Mouse (Mus musculus) layer of hippocampus, adult 18-20 months (tissue): ENCODE measurements at regions not wholly inside any gene's neighbourhood (a gene's known extent, or its start where the extent isn't known, plus 50 kb on each side); places are given as distances from the start of the nearest gene placed in this dataset.

Experiments used
- DNase-seq, 2 experiments: peaks; one replicate each; pipeline ENCODE4 v3.0.0; 2022; ENCODE audit warnings: low spot score in 2 of 2

DNA sequence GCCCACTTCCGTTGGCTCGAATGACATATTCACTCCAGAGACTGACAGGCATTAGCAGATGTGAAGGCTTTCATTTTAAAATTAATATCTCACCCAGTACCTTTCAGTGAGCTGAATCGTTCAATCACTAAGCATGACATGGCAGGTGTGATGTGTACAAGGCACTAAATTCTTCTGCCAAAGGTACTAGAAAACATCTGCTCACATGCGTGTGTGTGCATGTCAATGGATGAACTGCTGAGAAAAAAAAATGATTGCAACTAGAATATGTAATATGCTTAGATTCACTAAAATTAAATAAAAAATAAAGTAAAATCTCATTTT, 191.6 kb upstream of the Mageb18 start:
- DNase-seq, result no peak

DNA sequence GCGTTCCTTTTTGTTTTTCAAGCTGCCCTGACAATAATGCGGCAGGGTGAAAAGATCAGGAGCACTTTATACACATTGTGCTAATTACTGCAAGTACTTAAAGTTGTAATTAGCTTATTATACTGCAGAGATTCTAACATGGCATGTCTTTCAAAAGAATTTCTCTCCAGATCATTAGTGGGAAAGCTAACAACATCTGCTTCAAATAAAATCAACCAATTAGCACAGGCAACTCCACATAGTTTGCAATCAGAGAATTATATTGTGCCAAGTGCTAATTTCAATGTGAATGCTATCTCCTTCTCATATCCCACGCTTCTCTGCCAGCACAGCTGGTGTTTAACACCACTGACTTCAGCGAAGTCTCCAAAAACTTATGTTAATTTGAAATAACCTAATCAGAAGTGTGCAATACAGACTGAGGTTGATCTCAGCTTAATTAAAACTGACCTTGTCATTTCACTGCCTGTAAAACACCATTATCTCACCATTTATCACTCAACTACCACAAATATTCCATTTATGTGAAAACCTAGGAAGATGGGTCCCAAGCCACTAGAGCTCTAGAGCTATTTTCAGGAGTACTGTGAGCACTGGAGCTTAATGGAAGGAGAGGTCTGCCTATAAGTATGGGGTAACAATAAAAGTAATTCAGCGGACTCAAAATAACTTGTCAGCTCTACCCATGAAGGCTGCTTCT, 191.1 kb upstream of the Mageb18 start:
- DNase-seq, result peak in 1 of 2 experiments; percentile 13

DNA sequence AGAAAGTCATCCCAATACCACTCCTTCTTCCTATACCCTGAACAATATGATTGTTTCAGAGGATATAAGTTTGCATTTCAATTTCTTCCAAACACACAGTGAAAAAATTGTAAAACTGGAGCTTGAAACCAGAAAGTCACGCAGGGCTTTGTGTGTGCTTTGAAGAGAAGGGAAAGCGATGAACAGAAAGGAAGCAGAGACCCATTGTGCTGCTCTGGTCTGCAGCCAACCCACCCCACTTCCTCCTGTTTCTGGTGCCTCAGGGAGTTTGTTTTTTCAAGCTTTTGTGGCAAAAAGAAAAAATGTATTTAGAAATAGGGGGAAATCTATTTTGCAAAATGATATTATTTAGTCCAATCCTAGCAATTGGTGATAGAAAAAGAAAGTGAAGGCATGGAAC, 187.4 kb upstream of the Mageb18 start:
- DNase-seq, result no peak

DNA sequence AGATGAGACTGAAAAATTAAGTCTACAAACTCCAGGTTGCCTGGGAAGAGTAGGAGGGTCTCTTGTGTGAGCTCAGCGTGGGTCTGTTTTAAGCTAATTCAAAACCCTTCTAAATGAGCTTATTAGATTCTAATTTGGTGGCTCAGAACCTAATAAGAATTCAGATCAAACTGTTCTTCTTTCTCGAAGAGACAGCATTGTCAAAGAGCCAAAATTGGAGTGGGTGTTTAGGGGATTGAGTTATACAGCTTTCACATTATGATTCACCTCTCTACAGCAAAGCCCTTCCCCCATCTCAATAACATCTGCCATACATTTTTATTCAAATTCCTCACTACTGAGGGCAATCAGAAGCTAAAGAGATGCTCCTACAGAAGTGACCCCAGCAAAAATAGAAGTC, 140.7 kb upstream of the Mageb18 start:
- DNase-seq, result peak in 1 of 2 experiments; percentile 2

DNA sequence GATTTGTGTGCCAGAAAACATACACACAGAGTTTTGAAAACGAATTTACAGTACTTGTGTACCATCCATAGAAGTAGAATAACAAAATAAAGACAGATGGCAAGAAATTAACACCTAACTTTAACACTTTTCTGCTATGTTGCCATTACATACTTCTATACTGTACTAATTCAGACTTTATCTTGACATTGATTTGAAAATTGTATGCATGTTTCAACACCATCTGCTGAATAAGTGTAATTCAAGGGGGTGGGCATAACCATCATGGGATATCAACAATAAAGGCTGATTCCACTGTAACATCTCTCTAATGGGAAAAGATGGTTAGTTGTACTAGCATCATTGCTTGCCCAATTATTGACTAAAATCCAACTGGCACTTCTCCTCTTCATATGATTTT, 110.9 kb upstream of the Mageb18 start:
- DNase-seq, result no peak

DNA sequence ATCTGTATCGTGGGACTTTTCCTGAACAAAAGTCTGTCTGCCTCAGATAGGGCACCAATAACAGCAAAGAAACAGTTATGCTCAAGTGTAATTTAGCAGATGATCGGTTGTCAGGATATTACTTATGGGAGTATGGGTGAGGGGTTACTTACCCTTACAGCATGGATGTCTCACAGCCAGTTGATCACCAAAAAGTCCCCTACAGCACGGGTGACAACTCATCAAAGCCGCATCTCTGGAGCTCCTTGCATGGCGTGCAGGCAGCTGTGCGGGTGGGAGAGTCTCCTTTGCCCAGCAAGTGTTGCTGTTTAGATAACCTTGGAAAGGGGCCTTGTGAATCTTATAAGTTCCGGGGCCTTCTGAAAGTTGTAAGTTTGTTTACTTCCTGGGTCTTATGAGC, 80.4 kb upstream of the Mageb18 start:
- DNase-seq, result no peak

DNA sequence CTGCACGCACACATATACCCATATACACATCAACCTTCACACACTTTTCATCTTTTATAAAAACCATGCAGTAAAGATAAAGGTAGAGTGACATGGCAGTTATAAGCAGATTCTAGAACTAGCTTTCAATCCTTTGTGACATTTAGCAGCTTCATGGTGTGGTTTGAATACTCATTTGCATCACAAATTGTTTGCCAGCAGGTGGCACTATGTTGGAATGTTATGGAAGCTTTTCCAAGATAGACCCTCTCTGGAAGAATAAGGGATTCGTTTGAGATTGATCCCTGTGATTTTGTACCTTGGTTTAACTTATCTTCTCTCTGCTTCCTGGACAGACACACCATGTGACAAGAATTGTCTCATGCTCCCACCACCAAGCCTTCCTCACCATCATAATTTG, 61.8 kb upstream of the Mageb18 start:
- DNase-seq, result peak in 1 of 2 experiments; percentile 24
